Mouse (Mus musculus) cerebellum, adult 2 months (tissue): ENCODE data around the gene Hif3a. TPM values are rescaled to one million over a fixed set of nuclear protein-coding genes. Genes with fewer than 3 reads are reported as not detected.
A peak's percentile ranks its signal among the peaks of the same experiment; 100 is the strongest.

Experiments
- DNase-seq, 2 experiments: peaks; one replicate each; pipeline ENCODE4 v3.0.0; 2021
- H3K27ac ChIP-seq: fragments of 200-500 bp; 2 replicates; pipeline ENCODE4 v1.5.1; 2012; ENCODE audit warnings: low read length, control low read depth, inconsistent platforms; ENCODE audit not compliant: insufficient read depth
- H3K27me3 ChIP-seq: fragments of 200-500 bp; 2 replicates; pipeline ENCODE4 v1.6.1; 2012; ENCODE audit warnings: inconsistent platforms, mild to moderate bottlenecking, low read length, moderate library complexity; ENCODE audit not compliant: control insufficient read depth, insufficient read depth
- H3K4me1 ChIP-seq: fragments of 200-500 bp; 2 replicates; pipeline ENCODE4 v1.6.1; 2011; ENCODE audit warnings: low read length; ENCODE audit not compliant: control insufficient read depth, insufficient read depth
- H3K4me3 ChIP-seq: fragments of 200-500 bp; replicated peaks from 2 replicates; pipeline ENCODE3; 2011; ENCODE audit warnings: mild to moderate bottlenecking, low read depth, low read length, control low read depth; ENCODE audit not compliant: insufficient read depth
- CTCF ChIP-seq: fragments of 200-500 bp; IDR thresholded peaks from 2 replicates; pipeline ENCODE4 v1.5.1; 2011; ENCODE audit warnings: low read depth, mild to moderate bottlenecking, control low read depth, low read length, moderate library complexity, borderline replicate concordance; ENCODE audit not compliant: insufficient read depth
- POLR2A ChIP-seq: fragments of 200-500 bp; IDR thresholded peaks from 2 replicates; pipeline ENCODE4 v1.6.1; 2011; ENCODE audit warnings: low read length, control low read depth, borderline replicate concordance; ENCODE audit not compliant: insufficient read depth
- WGBS: fragments of 180-500 bp; shearing (Covaris S2); methylation state at CpG from one replicate; pipeline ENCODE4 v1.1.7; 2018; 5-methylcytosine and 5-hydroxymethylcytosine counted together
- polyA plus RNA-seq: library from polyadenylated mRNA; depleted of rRNA; stranded (reverse); fragments of >200 nt; gene quantifications from 2 replicates; pipeline ENCODE4 v1.2.3, GENCODE M21; 2012; rRNA removed

Gene Hif3a
- polyA plus RNA-seq, 1 experiment: 2.1 TPM

DNA sequence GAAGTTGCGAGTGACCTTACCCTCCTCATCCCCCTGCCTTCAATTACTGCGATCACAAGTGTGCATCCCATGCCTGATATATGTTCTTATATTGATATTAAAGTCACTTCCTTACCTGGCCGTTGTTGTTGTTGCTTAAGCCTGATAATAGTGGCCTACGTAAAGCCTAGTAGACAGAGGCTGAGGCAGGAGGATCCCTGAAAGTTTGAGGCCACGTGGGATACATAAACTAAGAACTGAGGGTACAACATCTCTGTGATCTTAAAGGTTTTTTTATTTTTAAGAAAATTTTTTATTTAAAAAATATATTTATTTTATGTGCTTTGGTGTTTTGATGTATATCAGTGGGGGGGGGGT lies 69.8 kb downstream of the Hif3a start, which contains the start of gene Ccdc8:
Ccdc8 (plus strand) TSS at position 258 of the 357 bp plus-strand sequence.
- H3K4me3 ChIP-seq: no peak within 1 kb of the TSS
- no peak within 1 kb of the TSS for H3K27ac ChIP-seq

DNA sequence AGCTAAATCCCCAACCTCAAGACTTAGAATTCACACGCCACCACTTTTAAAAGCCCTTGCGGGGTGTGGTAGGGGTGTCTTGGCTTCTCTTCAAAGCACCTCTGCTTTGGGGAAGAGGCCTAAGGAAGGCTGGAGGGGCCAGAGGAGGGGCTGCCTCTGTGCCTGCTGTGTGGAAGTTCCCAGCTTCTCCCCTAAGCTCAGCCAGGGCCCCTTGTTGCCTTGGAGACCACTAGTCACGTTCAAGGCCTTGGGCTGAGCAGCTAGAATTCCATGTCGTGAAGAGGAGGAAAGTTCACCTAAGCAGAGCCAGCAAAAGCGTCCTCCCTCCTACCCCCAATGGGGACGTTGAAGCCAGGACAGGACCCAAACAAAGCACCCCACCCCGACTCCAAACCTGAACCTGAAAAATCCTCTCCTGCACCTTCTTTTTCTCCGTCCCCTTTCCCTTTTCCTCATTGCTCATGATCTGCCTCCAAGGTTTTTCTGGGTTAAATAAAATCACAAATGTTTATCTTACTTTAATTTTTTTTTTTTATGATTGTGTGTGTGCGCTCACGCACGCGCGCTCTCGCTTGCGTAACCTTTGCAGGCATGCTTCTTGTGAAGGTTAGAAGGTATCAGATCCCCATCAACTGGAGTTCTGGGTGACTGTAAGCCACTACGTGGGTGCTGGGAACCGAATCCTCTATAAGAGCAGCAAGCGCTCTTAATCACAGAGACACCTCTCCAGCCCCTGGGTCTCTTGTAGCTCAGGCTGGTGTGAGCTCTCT lies 70.4 kb downstream of the Hif3a start:
- TF ChIP-seq POLR2A (no peak), CTCF (no peak)
- Histone ChIP-seq H3K4me3 (no peak overlapping the region), H3K27me3 (no peaks in the 10 kb centered on the region), H3K4me1 (peaks cover 10% of the 10 kb centered on the region), H3K27ac (no peak overlapping the region)
- 71% methylated on average over 18 of the region's 18 CpGs for WGBS
- no peak for DNase-seq

More for the DNA sequence above, 69.8 kb downstream of the Hif3a start, which contains the start of gene Ccdc8:
- DNase-seq: no peak
- WGBS: 95% methylated on average over 5 of the region's 5 CpGs
- H3K27me3 ChIP-seq: no peaks in the 10 kb centered on the region
- peaks cover 7% of the 10 kb centered on the region for H3K4me1 ChIP-seq
- TF ChIP-seq POLR2A: no peak
- TF ChIP-seq CTCF: no peak

DNA sequence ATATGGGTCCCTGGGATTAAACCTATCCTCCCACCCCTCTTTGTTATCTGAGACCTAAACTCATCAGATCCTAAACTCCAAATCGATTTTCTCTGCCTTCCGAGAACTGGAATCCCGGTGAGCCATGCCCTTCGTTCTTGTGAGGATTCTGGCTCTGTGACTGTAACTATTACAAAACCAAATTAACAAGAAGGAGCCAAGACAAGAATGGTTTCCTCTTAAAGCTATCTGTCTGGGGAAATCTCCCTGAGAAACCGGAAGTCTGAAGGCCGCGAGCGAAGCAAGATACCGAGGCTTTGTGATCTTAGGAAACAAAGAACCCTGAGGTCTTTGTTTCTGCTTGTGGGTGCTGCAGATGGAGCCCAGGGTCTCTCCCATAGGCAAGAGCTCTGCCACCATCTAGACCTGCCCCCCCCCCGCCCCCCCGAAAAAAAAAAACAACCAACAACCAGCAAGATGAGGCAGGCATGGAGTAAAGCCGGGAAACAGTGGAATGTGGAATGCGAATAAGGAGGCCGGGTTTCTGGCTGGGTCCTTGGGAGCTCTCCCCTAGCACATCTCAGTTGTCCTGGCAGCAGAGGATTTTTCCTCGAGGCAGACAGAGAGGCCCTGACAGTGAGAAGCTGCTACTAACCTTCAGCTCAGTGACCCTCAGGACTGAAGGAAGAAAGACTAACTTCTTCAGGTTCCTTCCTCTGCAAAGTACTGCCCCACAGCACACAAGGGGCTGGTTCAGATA lies 72.1 kb downstream of the Hif3a start:
- Histone ChIP-seq H3K27ac (no peak overlapping the region), H3K27me3 (no peaks in the 10 kb centered on the region), H3K4me1 (peaks cover 16% of the 10 kb centered on the region), H3K4me3 (no peak overlapping the region)
- WGBS: 56% methylated on average over 15 of the region's 15 CpGs
- no peak for TF ChIP-seq CTCF
- no peak for TF ChIP-seq POLR2A
- DNase-seq: no peak

DNA sequence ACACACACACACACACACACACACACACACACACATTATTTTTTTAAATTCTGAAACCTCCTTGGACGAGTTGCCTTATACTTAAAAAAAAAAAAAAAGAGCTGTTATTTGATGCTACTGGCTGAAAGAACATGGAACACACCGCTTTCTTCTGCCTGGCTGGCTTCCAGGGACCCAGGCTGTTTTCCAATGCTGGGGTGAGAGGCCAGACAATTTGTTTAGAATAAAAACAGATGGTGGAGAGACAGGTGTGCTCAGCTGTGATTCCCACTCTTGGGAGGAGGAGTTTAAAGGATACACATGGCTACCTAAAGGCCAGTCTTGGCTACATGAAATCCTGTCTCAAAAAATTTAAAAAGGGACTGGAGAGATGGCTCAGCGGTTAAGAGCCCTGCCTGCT lies 73.8 kb downstream of the Hif3a start:
- no peak for TF ChIP-seq POLR2A
- TF ChIP-seq CTCF: no peak
- peaks cover 18% of the 10 kb centered on the region for H3K4me1 ChIP-seq

DNA sequence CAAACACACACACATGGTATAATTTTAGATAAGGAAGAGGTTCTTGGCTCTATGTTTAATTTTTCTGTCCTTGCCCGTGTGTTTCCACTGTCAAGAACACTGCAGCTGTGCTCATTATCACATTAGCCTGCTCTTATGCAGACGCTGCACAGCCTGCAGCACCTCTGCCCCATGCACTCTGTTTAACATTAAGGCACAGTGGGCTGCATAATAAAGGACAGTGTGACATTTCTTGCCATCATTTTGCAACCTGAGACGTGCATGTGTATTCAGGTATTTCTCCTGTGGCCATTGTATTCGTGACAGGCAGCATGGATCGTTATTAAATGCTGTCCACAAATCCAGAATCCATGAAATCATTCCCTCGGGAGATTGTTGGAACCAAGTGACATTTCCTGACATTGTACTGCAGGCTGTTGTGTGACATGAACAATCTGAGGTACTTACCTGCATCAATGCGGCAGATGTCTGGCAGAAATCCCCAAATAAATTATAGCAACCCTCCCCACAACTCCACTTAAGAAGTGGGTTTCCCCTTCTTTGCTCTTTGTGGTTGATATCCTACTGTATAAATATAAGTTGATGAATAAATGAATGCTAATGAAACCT lies 74.6 kb downstream of the Hif3a start:
- Histone ChIP-seq H3K4me3 (no peak overlapping the region), H3K27me3 (no peaks in the 10 kb centered on the region), H3K27ac (no peak overlapping the region), H3K4me1 (peaks cover 18% of the 10 kb centered on the region)
- 44% methylated on average over 7 of the region's 7 CpGs for WGBS
- TF ChIP-seq POLR2A (no peak), CTCF (no peak)
- DNase-seq: no peak

More for the DNA sequence above, 73.8 kb downstream of the Hif3a start:
- Histone ChIP-seq H3K4me3 (no peak overlapping the region), H3K27me3 (no peaks in the 10 kb centered on the region), H3K27ac (no peak overlapping the region)
- WGBS: 22% methylated on average over 3 of the region's 3 CpGs
- DNase-seq: no peak

DNA sequence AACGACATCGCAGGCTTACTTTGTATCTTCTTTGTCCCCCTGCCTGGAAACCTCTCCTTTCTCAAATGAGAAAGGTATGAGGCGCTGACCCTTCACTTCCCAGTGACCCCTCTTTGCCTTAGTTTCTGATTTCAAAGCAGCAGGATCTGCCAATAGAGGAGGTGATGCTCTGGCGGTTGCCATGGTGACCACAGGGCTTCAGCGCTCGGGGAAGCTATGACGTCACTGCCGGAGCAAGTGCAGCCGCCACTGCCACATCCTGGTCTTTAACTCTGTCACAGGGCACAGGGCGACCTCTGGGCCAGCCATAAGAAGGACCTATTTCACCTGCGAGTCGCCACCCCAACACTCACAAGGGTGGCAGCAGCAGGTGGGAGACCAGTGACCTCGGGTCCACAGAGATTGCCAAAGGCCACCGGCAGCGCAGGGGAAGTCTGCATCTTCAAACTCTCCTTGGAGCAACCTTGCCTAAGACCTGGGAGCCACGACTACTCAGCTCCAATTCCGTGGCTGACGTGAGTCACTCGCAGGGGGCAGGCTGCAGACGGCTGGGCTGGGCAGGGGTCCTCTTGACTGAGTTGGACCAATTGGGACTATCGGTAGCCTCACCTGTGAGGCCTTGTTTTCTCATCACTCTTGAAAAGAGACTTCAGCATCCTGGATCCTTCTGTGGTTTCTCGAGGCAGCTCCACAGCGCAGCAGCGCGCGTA lies 79.2 kb downstream of the Hif3a start, which contains the start of gene Gm42372:
Gm42372 (plus strand) TSS at position 228 of the 710 bp plus-strand sequence.
- DNase-seq: peak; percentile 87 to 90
- TF ChIP-seq POLR2A: peak; percentile 40; the same call in 1 of the 2 replicates
- TF ChIP-seq CTCF: no peak
- Histone ChIP-seq H3K4me3 (peak within 1 kb of the TSS; percentile 74), H3K27ac (peak within 1 kb of the TSS; percentile 25), H3K27me3 (no peaks in the 10 kb centered on the region), H3K4me1 (peaks cover 24% of the 10 kb centered on the region)
- WGBS: 18% methylated on average over 26 of the region's 26 CpGs

Other genes starting within 250 kb of the Hif3a start
- gene Strn4, start 246.5 kb downstream of the Hif3a start, polyA plus RNA-seq: 158 and 160 TPM in 2 replicates
- 38.6 and 38.9 TPM in 2 replicates for gene Fkrp, start 245.7 kb downstream of the Hif3a start, polyA plus RNA-seq
- 6.5 and 7.5 TPM in 2 replicates for gene Prkd2, start 219.5 kb downstream of the Hif3a start, polyA plus RNA-seq
- gene Dact3, start 187.1 kb downstream of the Hif3a start, polyA plus RNA-seq: 60.8 and 68.2 TPM in 2 replicates
- gene Gng8, start 170.6 kb downstream of the Hif3a start, polyA plus RNA-seq: 10.0 and 14.0 TPM in 2 replicates
- gene Ptgir, start 155.9 kb downstream of the Hif3a start, polyA plus RNA-seq: 0.11 TPM in 2 replicates
- gene Calm3, start 138.3 kb downstream of the Hif3a start, polyA plus RNA-seq: 1,355 and 1,504 TPM in 2 replicates
- gene Pnmal2, start 117.7 kb downstream of the Hif3a start, polyA plus RNA-seq: 135 and 136 TPM in 2 replicates
- 27.4 and 29.9 TPM in 2 replicates for gene Pnmal1, start 102.7 kb downstream of the Hif3a start, polyA plus RNA-seq
- gene Gm42372, start 79.3 kb downstream of the Hif3a start, polyA plus RNA-seq: 33.2 and 34.4 TPM in 2 replicates
- 0.87 and 1.2 TPM in 2 replicates for gene Ccdc8, start 69.7 kb downstream of the Hif3a start, polyA plus RNA-seq
- gene Ppp5c, start 34.5 kb downstream of the Hif3a start, polyA plus RNA-seq: 306 and 336 TPM in 2 replicates
- gene Psg16, start 11.6 kb upstream of the Hif3a start, polyA plus RNA-seq: 20.8 and 22.0 TPM in 2 replicates
- 0.41 and 0.62 TPM in 2 replicates for gene Ceacam3, start 87.9 kb upstream of the Hif3a start, polyA plus RNA-seq
- gene Psg29, start 141.1 kb upstream of the Hif3a start, polyA plus RNA-seq: 0.24 and 0.25 TPM in 2 replicates